Mouse (Mus musculus): Measurements from ENCODE around the gene Emc10. TPM values are rescaled to one million over a fixed set of nuclear protein-coding genes. Genes with fewer than 3 reads are reported as not detected.

Emc10 gene
- polyA plus RNA-seq, 1 experiment from 2014 or later, result 81.6 TPM

DNA sequence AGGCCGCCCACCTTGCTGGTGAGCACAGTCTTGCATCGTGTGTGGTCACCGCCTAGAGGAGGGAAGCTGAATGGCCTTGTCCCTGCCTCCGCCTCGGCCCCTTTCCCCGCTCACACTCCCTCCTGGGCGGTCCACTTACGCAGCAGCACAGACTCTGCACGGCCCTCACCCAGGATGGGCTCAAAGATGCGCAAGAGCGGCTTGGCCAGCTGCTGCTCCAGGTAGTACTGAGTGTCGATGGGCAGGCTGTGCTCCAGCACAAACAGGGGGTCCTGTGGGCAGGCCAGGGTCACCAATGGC, 37.4 kb upstream of the Emc10 start:
- H3K4me1 ChIP-seq (replicated peaks), result peaks cover 13% of the 10 kb centered on the region
- no peak overlapping the region for H3K27ac ChIP-seq
- H3K9ac ChIP-seq, result no peak overlapping the region
- peaks cover 23% of the 10 kb centered on the region for H3K36me3 ChIP-seq
- no peak overlapping the region for H3K4me3 ChIP-seq
- ATAC-seq (replicated peaks; ENCODE audit: insufficient number of reproducible peaks, insufficient read depth, low FRiP score, low read depth), result no peak
- WGBS, result 81% methylated on average over 12 of the region's 12 CpGs
- H3K27me3 ChIP-seq, result peaks cover 10% of the 10 kb centered on the region
- no peak overlapping the region for H3K4me2 ChIP-seq
- no peaks in the 10 kb centered on the region for H3K9me3 ChIP-seq (replicated peaks)

DNA sequence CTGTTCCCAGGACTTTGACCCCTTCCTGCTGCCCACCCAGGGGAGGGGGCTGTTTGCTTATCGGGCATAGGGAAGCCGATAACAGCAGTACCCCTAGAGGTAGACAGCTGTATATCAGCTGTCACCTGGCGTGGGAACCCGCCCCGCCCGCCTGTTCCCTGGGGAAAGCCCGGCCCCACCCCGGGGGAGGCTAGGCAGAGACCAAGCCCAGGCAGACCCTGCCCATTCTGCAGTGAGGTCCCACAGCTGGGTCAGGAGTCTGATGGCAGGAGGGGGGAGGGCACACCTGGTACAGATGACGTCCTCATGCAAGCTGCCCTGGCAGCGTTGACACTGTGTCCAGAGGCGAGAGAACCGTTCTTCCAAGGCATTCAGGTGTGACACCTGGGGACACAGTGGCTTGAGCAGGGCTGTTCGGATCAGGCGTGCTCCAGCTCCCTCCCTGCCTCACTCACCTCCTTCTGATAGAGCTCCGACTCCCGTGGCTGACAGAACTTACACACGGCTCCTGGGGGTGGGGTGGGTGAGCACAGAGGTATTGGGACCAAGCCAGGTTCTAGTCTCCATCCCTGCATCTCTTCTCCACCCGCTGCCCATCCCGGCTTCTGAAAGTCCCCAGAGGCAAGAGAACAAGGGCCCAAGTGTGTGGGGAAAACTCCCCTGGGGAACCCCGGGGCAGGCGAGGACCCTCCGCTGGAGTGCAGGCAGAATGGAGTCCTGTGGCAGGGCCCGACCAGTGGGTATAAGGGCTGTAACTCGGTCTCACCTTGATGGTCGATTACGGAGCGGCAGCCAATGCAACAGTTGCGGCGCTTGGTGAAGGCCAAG, 36.8 kb upstream of the Emc10 start:
- Histone ChIP-seq H3K36me3 (peaks cover 17% of the 10 kb centered on the region), H3K27me3 (peaks cover 16% of the 10 kb centered on the region), H3K4me2 (no peak overlapping the region), H3K9me3 (replicated peaks) (no peaks in the 10 kb centered on the region), H3K4me3 (no peak overlapping the region), H3K27ac (no peak overlapping the region), H3K9ac (no peak overlapping the region), H3K4me1 (replicated peaks) (peaks cover 18% of the 10 kb centered on the region)
- ATAC-seq (replicated peaks; ENCODE audit: insufficient number of reproducible peaks, insufficient read depth, low FRiP score, low read depth), result no peak
- 82% methylated on average over 29 of the region's 29 CpGs for WGBS

DNA sequence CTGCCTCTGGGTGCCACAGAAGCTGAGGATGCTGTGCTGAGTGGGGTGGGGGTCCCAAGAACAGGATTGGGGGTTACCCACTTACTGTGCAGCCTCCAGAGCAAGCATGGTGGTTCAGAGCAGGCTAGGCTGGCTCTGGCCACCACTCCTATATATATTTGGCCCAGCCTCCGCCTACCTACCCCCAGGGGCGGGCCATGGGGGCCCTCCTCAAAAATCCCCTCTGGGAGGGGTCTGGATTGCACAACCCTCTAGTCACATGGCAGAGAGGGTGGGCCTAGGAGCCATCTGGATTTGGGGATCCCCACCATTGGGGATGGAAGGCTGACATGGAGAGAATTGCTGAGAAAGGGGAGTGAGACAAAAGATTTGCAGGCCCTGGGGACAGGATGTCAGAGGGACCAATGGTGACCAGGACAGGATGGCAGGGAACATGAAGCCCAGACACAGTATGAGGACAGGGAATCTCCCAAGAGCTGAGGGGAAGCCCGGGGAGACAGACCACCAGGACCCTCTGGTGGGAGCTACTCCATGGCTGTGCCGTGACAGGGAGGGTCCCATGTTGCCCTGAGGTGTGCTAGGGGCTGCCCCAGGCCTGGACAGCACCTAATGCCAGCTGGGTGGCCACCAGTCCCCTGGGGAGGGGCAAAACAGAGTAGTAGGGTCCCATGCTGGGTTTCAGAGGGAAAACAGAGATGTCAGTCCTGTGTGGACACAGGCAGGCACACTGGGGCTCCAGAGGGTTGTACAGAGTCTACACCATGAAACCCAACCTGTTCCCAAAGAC, 35.8 kb upstream of the Emc10 start, which contains the start of gene Spib:
Gene Spib, minus strand, starts transcription at position 126 of the 787 bp plus-strand sequence.
- WGBS, result 88% methylated on average over 4 of the region's 4 CpGs
- ATAC-seq (replicated peaks; ENCODE audit: insufficient number of reproducible peaks, insufficient read depth, low FRiP score, low read depth), result no peak

DNA sequence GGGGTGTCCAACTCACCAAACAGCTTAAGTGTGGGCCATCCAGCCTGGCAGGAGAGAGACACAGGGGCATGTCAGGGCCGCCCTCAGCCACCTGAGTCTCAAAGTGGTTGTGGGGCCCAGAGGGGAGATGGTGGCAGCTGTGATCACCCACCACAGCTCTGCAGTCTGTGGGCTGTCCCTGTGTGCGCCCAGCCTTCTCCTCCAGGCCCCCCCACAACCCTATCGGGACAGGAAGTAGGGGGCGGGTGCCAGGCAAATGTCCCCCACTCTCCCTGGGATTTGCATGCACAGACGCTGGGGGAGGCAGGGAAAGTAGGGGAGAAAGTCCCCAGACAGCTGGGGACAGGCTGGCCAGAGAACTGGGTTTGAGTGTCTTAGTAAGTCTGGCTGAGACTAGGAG, 34.9 kb upstream of the Emc10 start:
- Histone ChIP-seq H3K27me3 (peaks cover 16% of the 10 kb centered on the region), H3K4me2 (no peak overlapping the region), H3K36me3 (peaks cover 12% of the 10 kb centered on the region; the same call in 1 of the 2 replicates), H3K4me3 (no peak overlapping the region), H3K9ac (no peak overlapping the region), H3K9me3 (replicated peaks) (no peaks in the 10 kb centered on the region), H3K4me1 (replicated peaks) (peaks cover 13% of the 10 kb centered on the region), H3K27ac (no peak overlapping the region)
- WGBS, result 30% methylated on average over 5 of the region's 5 CpGs
- no peak for ATAC-seq (replicated peaks; ENCODE audit: insufficient number of reproducible peaks, insufficient read depth, low FRiP score, low read depth)

More for the DNA sequence above, 35.8 kb upstream of the Emc10 start, which contains the start of gene Spib:
- Histone ChIP-seq H3K9ac (no peak within 1 kb of the TSS), H3K4me3 (no peak within 1 kb of the TSS), H3K36me3 (peaks cover 12% of the 10 kb centered on the region; the same call in 1 of the 2 replicates), H3K4me1 (replicated peaks) (peaks cover 23% of the 10 kb centered on the region), H3K27ac (no peak within 1 kb of the TSS), H3K27me3 (peaks cover 16% of the 10 kb centered on the region), H3K9me3 (replicated peaks) (no peaks in the 10 kb centered on the region), H3K4me2 (no peak within 1 kb of the TSS)

GRCm38 (mm10) chr7:44530507-44530906, 34.2 kb upstream of the Emc10 start:
- Histone ChIP-seq H3K4me3 (no peak overlapping the region), H3K4me2 (no peak overlapping the region), H3K27ac (no peak overlapping the region), H3K9ac (no peak overlapping the region), H3K9me3 (replicated peaks) (no peaks in the 10 kb centered on the region), H3K36me3 (peaks cover 12% of the 10 kb centered on the region; the same call in 1 of the 2 replicates), H3K27me3 (peaks cover 16% of the 10 kb centered on the region), H3K4me1 (replicated peaks) (peaks cover 13% of the 10 kb centered on the region)
- ATAC-seq (replicated peaks; ENCODE audit: insufficient number of reproducible peaks, insufficient read depth, low FRiP score, low read depth), result no peak
- 82% methylated on average over 3 of the region's 3 CpGs for WGBS

DNA sequence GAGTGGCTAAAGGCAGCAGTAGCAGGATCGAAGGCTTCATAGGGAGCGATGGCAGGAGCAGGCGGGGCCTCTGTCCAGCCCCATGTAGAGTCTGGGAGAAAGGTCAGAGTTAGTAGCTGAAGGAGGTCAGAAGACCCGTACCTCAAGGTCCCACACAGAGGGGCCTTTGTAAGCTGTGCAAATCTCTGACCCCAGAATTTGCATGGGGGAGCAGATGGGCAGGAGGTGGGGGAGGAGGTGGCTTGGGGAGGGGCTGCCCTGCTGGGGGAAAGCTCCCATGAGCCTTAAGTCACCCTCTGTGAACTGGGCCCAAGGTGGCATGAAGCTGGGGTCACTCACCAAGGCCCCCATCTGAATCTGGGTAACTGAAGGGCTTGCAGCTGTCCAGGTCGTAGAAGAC, 33.2 kb upstream of the Emc10 start:
- H3K9me3 ChIP-seq (replicated peaks), result no peaks in the 10 kb centered on the region
- H3K4me1 ChIP-seq (replicated peaks), result peaks cover 23% of the 10 kb centered on the region
- H3K36me3 ChIP-seq, result peaks cover 11% of the 10 kb centered on the region; the same call in 1 of the 2 replicates
- H3K27me3 ChIP-seq, result peaks cover 18% of the 10 kb centered on the region
- 66% methylated on average over 5 of the region's 5 CpGs for WGBS
- no peak overlapping the region for H3K4me2 ChIP-seq
- no peak overlapping the region for H3K27ac ChIP-seq
- H3K9ac ChIP-seq, result no peak overlapping the region
- no peak overlapping the region for H3K4me3 ChIP-seq
- ATAC-seq (replicated peaks; ENCODE audit: insufficient number of reproducible peaks, insufficient read depth, low FRiP score, low read depth), result no peak

DNA sequence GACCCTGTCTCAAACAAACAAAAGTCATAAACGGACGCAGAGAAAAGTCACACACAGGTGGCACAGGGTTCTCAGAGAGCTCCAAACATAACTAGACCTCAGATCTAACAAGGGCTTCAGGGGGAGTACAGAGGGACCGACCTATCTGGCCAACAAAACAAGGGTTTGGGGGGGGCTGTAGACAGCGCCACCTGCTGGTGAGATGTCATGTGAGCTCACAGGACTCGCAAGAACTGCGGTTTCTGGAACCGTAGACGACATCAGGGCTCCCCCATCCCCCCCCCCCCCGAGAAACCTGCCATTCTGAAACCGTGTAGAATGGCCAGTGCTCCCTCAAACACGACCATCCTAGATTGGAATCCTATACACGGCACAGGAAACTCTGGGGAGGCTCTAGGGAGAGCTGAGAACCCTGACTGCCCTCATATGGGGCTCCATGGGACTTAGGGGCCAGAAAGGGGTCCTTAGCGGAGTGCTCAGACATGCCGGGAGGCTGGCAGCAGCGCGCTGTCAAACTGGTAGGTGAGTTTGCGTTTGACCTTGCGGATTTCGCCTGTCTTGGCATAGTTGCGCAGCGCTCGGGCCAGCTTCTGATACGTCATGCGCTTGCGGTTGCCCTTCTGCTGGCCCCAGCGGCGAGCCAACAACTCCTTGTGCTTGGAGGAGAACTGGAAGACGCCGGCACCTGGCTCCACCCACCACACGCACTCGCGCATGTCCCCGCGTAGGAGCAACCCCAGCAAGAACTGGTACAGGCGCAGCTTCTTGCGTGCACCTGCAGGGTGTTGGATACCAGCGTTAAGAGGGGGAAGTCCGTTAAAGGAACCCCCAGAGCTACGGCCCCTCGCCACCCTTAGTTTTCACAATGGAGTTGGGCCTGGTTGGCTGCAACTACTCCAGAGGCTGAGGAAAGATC, 31.4 kb upstream of the Emc10 start:
- H3K36me3 ChIP-seq, result no peaks in the 10 kb centered on the region
- peak overlapping the region; percentile 48 for H3K4me3 ChIP-seq
- peaks cover 26% of the 10 kb centered on the region for H3K4me1 ChIP-seq (replicated peaks)
- H3K9ac ChIP-seq, result peak overlapping the region; percentile 59
- WGBS, result 4% methylated on average over 40 of the region's 40 CpGs
- no peaks in the 10 kb centered on the region for H3K9me3 ChIP-seq (replicated peaks)
- peak overlapping the region; percentile 87 for H3K4me2 ChIP-seq
- H3K27me3 ChIP-seq, result peaks cover 33% of the 10 kb centered on the region
- peak overlapping the region; percentile 24; the same call in 1 of the 2 replicates for H3K27ac ChIP-seq
- ATAC-seq (replicated peaks; ENCODE audit: insufficient number of reproducible peaks, insufficient read depth, low FRiP score, low read depth), result no peak

DNA sequence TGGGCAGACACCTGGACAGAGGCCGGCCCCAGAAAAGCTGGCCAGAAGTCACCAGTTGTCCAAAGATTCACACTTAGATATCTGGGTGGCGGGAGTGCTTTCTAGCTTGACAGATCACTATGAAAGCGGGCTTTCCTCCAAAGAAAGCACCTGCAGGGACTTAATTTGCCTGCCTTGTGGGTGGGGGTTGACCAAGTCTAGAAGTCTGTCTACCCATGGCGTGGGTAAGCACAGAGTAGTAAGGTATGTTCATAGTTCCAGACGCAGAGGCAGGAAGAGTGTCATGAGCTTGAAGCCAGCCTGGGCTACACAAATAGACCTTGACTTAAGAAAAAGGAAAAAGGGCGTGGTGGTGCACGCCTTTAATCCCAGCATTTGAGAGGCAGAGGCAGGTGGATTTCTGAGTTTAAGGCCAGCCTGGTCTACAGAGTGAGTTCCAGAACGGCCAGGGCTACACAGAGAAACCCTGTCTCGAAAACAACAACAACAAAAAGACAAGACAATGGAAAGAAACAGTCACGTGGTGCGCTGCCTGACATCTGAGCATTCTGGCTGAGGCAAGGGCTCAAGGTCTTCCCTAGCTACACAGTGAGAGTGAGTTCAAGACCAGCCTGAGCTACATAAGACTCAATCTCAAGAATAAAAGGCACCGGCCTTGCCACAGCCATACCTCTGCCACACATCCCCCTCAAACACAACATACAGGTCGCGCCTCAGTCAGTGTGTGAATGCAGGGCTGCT, 30.3 kb upstream of the Emc10 start:
- WGBS, result 89% methylated on average over 14 of the region's 14 CpGs
- H3K36me3 ChIP-seq, result no peaks in the 10 kb centered on the region

DNA sequence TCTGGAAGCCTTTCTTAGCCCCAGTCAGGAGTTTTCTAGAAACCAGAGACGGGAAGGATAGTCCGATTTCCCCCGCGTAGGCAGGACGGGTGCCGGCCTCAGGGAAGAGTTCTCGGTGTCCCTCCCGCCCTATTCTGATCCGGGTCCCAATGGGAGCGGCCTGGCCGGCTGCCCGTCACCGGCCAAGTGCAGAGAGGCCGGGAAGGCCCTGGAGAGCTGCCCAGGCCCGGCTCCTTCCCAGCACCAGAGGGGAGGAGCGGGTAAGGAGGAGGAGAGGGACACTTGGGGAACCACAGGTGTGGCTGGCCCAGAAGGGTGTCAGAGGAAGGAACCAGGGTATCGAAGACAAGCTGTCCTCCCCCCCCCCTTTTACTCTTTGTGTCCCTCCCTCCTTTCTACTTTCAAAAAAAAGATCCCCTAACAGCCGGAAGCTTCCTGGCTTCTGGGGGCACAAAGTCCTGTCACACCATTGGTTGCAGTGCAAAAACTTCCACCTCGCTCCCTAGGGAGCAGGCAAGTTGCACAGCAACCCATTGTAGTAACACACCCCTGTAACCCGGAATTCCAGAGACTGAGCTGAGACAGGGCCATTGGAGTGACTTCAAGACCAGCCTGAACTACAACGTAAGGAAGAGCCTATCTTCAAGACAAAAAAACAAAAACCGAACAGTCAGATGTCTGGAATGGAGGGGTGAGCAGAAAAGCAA, 28.9 kb upstream of the Emc10 start:
- Histone ChIP-seq H3K9me3 (replicated peaks) (no peaks in the 10 kb centered on the region), H3K36me3 (no peaks in the 10 kb centered on the region), H3K4me2 (peak overlapping the region; percentile 64), H3K4me3 (peak overlapping the region; percentile 30), H3K9ac (peak overlapping the region; percentile 43), H3K27ac (peak overlapping the region; percentile 61), H3K4me1 (replicated peaks) (peaks cover 31% of the 10 kb centered on the region), H3K27me3 (peaks cover 54% of the 10 kb centered on the region)
- peak; percentile 80 for ATAC-seq (replicated peaks; ENCODE audit: insufficient number of reproducible peaks, insufficient read depth, low FRiP score, low read depth)
- WGBS, result 13% methylated on average over 22 of the region's 22 CpGs

More for the DNA sequence above, 30.3 kb upstream of the Emc10 start:
- H3K4me2 ChIP-seq, result no peak overlapping the region
- peaks cover 44% of the 10 kb centered on the region for H3K27me3 ChIP-seq
- no peak overlapping the region for H3K27ac ChIP-seq
- no peak overlapping the region for H3K4me3 ChIP-seq
- H3K4me1 ChIP-seq (replicated peaks), result peaks cover 30% of the 10 kb centered on the region
- H3K9me3 ChIP-seq (replicated peaks), result no peaks in the 10 kb centered on the region
- no peak for ATAC-seq (replicated peaks; ENCODE audit: insufficient number of reproducible peaks, insufficient read depth, low FRiP score, low read depth)
- H3K9ac ChIP-seq, result no peak overlapping the region

- Histone ChIP-seq H3K27me3 (peaks cover 52% of the 10 kb centered on the region), H3K9me3 (replicated peaks) (no peaks in the 10 kb centered on the region), H3K27ac (peak within 1 kb of the TSS; percentile 61), H3K4me2 (peak within 1 kb of the TSS; percentile 64), H3K36me3 (no peaks in the 10 kb centered on the region), H3K4me1 (replicated peaks) (peaks cover 31% of the 10 kb centered on the region), H3K9ac (peak within 1 kb of the TSS; percentile 43), H3K4me3 (peak within 1 kb of the TSS; percentile 30)
- WGBS, result 24% methylated on average over 12 of the region's 12 CpGs
- ATAC-seq (replicated peaks; ENCODE audit: insufficient number of reproducible peaks, insufficient read depth, low FRiP score, low read depth), result peak; percentile 27; the same call in 1 of the 2 replicates
These were observed 28.2 kb upstream of the Emc10 start, which contains the start of gene Mybpc2 for GRCm38 (mm10) chr7:44524502-44524901. Gene Mybpc2 (minus strand): TSS chr7:44524656.
